Mouse (Mus musculus) stomach, postnatal 0 days (tissue): Measurements from ENCODE around the gene Rdh16f2.

Experiments used
- CTCF ChIP-seq: IDR thresholded peaks from 2 replicates; pipeline ENCODE4 v1.5.1; 2016; ENCODE audit warnings: antibody characterized with exemption, low read depth, mild to moderate bottlenecking, moderate library complexity
- EP300 ChIP-seq: optimal IDR thresholded peaks from 2 replicates; pipeline ENCODE3; 2016; ENCODE audit warnings: antibody characterized with exemption

DNA sequence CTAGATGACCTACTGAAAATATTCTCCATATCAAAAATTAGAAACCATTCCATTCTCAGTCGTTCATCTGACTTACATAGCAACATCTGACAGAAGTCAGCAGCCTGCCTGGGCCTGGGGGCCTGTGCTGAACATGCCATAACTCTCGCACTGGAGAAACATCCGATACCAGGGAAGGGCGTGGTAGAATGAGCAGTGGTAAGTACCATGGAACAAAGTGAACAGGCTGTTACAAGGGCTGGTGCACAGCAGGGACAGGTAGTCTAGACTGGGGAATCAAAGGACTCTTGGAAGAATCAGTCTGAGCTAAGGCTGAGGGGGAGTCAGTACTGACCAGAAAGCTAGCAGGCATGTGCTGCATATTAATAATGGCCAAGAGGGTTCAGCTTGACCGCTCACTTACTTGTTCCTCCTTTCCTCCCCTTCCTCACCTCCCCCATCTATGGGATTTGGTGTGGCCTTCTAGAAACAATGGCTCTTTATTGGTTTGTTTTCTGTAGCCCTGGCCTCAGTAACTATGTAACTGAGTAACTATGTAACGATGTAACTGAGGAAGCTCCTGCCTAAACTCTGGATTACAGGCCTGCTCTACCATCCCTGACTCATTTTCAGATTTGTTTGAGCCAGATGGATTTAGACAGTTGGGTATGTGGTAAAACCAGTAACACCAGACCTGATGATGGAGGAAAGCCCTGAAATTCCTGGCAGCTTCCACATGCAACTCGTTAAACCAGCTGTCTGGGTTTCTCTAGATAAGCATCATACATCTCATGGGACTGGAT, 58.5 kb downstream of the Rdh16f2 start:
- no peak for TF ChIP-seq CTCF
- peak; percentile 94 for TF ChIP-seq EP300
